Mouse (Mus musculus) midbrain, embryonic 10.5 days (tissue): ENCODE measurements around the gene Prtn3. TPM values are rescaled to one million over a fixed set of nuclear protein-coding genes. Genes with fewer than 3 reads are reported as not detected.

Experiments
- DNase-seq: peaks from one replicate; pipeline ENCODE4 v3.0.0-alpha.2; 2017; ENCODE audit warnings: low spot score
- H3K27ac ChIP-seq: fragments of 300-500 bp; sonication (generic); replicated peaks from 2 replicates; pipeline ENCODE4 v1.5.1; 2016; ENCODE audit warnings: mild to moderate bottlenecking
- H3K27me3 ChIP-seq: fragments of 300-500 bp; sonication (generic); 2 replicates; pipeline ENCODE4 v1.6.1; 2016; ENCODE audit warnings: low read depth, mild to moderate bottlenecking; ENCODE audit not compliant: poor library complexity, severe bottlenecking
- H3K36me3 ChIP-seq: fragments of 300-500 bp; sonication (generic); 2 replicates; pipeline ENCODE4 v1.6.1; 2016; ENCODE audit warnings: mild to moderate bottlenecking, moderate library complexity
- H3K4me1 ChIP-seq: fragments of 300-500 bp; sonication (generic); 2 replicates; pipeline ENCODE4 v1.6.1; 2016
- H3K4me3 ChIP-seq: fragments of 300-500 bp; sonication (generic); 2 replicates; pipeline ENCODE4 v1.5.1; 2016; ENCODE audit warnings: mild to moderate bottlenecking, moderate library complexity
- H3K9me3 ChIP-seq: fragments of 300-500 bp; sonication (generic); replicated peaks from 2 replicates; pipeline ENCODE4 v1.6.1; 2016; ENCODE audit warnings: mild to moderate bottlenecking
- WGBS: fragments of 180-500 bp; shearing (Covaris S2); methylation state at CpG from one replicate; pipeline ENCODE4 v1.1.7; 2016; 5-methylcytosine and 5-hydroxymethylcytosine counted together
- polyA plus RNA-seq: library from polyadenylated mRNA; unstranded; fragments of >200 nt; fragmentation: Nextera tagmentation; extraction: Ambion mirVana; gene quantifications from 2 replicates; pipeline ENCODE4 v1.2.1, GENCODE M21; 2016

Gene Prtn3
- polyA plus RNA-seq, 1 experiment from 2014 or later: 8.0 TPM

DNA sequence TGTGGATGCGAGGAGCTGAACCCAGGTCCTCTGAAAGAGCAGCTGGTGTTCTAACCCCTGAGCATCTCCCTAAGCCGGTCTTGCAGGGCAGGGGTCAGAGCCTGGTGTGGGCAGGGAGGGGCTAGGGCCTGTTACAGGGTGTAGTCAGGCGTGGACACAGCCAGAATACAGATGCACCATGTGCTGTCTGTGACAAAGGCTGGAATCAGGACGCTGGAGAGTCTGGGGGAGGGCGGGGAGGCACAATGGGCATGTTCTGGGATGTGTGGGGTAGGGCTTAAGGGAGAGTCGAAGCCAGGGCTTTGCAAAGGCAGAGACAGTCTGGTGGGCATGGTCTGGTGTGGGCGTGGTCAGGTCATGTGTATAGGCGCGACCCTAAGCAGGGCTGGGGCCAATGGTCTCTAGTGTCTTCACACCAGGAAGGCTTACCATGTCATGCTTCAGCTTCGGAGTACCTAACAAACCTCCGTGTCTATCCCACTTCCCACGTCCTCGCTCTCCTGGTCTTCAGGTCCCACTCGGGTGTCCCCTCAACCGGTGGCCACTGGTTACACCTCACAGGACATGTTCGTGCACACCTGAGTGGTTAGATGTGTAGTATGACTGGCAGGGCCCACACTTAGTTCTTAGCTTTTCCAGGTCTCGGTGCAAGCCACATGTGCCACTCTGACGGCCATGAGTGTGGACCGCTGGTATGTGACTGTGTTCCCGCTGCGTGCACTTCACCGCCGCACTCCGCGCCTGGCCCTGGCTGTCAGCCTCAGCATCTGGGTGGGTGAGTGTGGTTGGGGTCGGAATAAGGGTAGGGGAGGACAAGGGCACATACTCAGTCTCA lies 46.0 kb downstream of the Prtn3 start:
- peaks cover 75% of the 10 kb centered on the region for H3K27me3 ChIP-seq
- H3K36me3 ChIP-seq: no peaks in the 10 kb centered on the region
- H3K27ac ChIP-seq: no peak overlapping the region; the same call in 1 of the 2 replicates
- peaks cover 71% of the 10 kb centered on the region for H3K4me1 ChIP-seq
- H3K9me3 ChIP-seq: no peaks in the 10 kb centered on the region
- peak; percentile 57 for DNase-seq
- 15% methylated on average over 26 of the region's 26 CpGs for WGBS
- H3K4me3 ChIP-seq: peak overlapping the region; percentile 76

DNA sequence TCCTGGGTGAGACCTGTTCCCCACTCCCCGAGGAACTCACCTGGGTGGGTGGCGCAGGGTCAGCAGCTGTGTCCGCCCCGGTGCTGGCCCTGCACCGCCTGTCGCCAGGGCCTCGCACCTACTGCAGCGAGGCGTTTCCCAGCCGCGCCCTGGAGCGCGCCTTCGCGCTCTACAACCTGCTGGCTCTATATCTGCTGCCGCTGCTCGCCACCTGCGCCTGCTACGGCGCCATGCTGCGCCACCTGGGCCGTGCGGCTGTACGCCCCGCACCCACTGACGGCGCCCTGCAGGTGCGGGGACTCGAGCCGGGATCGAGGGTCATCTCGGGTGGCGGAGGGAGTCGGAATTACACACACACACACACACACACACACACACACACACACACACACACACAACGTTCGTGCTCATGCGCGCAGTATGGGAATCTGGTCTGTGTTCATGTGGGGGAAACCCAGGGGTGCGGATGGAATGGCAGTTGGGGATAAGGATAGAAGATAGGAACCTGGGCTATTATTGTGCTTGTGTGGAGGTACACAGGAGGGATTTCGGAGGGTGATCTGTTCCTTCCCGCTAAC lies 46.8 kb downstream of the Prtn3 start, which contains the start of gene R3hdm4:
Gene R3hdm4, minus strand, starts transcription at position 251 of the 578 bp plus-strand sequence.
- DNase-seq: no peak
- H3K9me3 ChIP-seq: no peaks in the 10 kb centered on the region
- WGBS: 4% methylated on average over 41 of the region's 41 CpGs
- peaks cover 71% of the 10 kb centered on the region for H3K4me1 ChIP-seq
- H3K27ac ChIP-seq: no peak within 1 kb of the TSS; the same call in 1 of the 2 replicates
- H3K4me3 ChIP-seq: peak within 1 kb of the TSS; percentile 76
- H3K27me3 ChIP-seq: peaks cover 77% of the 10 kb centered on the region
- no peaks in the 10 kb centered on the region for H3K36me3 ChIP-seq

DNA sequence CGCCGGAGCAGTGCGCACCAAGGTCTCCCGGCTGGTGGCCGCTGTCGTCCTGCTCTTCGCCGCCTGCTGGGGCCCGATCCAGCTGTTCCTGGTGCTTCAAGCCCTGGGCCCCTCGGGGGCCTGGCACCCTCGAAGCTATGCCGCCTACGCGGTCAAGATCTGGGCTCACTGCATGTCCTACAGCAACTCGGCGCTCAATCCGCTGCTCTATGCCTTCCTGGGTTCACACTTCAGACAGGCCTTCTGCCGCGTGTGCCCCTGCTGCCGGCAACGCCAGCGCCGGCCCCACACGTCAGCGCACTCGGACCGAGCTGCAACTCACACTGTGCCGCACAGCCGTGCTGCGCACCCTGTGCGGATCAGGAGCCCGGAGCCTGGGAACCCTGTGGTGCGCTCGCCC lies 47.3 kb downstream of the Prtn3 start:
- Histone ChIP-seq H3K4me1 (peaks cover 71% of the 10 kb centered on the region), H3K27ac (no peak overlapping the region), H3K4me3 (peak overlapping the region; percentile 76), H3K9me3 (no peaks in the 10 kb centered on the region), H3K36me3 (no peaks in the 10 kb centered on the region), H3K27me3 (peaks cover 80% of the 10 kb centered on the region)
- WGBS: under 1% methylated on average over 34 of the region's 34 CpGs
- DNase-seq: peak; percentile 43

DNA sequence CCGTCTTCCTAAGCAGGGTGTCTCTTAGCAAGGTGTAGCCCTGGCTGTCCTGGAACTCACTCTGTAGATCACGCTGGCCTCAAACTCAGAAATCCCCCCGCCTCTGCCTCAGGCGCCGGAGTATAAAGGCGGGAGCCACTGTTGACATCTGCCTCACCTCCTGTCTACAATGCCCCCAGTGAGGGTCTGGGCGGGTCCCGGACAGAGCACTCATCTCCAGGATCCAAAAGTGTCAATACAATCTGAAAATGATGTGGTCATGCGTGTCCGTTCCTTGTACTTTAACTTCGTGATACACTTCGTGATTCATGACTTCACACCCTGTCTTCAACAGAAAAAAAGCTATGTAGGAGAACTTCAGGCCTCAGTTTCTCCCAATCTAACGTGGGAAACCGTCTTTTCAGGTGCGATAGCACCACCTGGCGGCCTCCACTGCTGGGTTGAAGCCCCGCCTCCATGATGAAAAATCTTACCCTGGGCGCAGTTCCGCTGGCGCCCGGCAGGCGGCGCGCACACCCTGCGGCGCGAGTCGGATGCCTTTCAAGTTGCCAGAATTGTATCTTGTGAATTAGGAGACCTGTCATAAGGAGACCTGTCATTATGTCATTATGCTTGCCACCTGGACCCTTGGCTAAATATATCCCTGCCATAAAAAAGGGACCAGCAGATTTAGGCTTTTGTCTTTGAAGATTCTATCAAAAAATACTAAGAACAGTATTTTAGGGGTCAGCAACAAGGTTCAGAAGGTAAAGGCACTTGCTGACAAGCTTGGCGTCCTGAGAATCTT lies 50.9 kb downstream of the Prtn3 start:
- peak; percentile 88 for DNase-seq
- H3K27me3 ChIP-seq: peaks cover 46% of the 10 kb centered on the region
- 11% methylated on average over 29 of the region's 29 CpGs for WGBS
- no peaks in the 10 kb centered on the region for H3K9me3 ChIP-seq
- peaks cover 69% of the 10 kb centered on the region for H3K4me1 ChIP-seq
- no peak overlapping the region for H3K27ac ChIP-seq
- peak overlapping the region; percentile 98; the same call in 1 of the 2 replicates for H3K4me3 ChIP-seq
- 0 out of 2 replicates have a peak, but pooled peaks cover 2% of the 10 kb centered on the region for H3K36me3 ChIP-seq

DNA sequence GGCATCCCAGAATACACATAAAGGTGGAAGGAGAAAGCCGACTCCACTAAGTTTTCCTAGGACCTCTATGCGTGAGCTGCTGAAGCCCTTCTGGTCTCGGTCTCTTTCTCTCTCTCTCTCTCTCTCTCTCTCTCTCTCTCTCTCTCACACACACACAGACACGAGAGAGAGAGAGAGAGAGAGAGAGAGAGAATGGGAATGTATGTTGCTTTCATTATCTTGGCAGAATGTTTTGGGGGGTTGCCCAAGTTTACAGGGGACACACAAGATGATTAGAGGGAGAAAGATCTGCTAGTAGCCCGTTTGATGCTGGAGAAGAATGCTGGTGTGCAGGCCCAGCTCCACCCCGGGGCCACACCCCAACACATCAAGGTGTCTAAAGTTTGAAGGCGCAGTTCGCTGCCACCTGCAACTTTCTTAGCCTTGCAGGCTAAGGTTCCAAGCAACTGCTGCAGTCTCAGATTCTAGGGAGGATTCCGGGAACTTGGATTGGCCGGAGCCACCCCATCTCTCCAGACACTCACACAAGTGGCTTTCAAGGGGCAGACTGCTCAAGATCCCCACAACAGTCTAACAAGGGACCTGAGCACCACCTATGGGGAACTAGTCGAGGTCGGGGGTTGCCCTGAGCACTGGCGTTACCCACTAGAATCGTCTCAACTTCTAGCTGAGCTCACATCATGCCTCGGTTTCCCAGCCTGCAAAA lies 51.7 kb downstream of the Prtn3 start:
- Histone ChIP-seq H3K4me3 (peak overlapping the region; percentile 98), H3K4me1 (peaks cover 69% of the 10 kb centered on the region), H3K36me3 (peaks cover 9% of the 10 kb centered on the region), H3K27me3 (peaks cover 38% of the 10 kb centered on the region), H3K9me3 (no peaks in the 10 kb centered on the region), H3K27ac (peak overlapping the region; percentile 95)
- no peak for DNase-seq
- WGBS: 15% methylated on average over 15 of the region's 15 CpGs

DNA sequence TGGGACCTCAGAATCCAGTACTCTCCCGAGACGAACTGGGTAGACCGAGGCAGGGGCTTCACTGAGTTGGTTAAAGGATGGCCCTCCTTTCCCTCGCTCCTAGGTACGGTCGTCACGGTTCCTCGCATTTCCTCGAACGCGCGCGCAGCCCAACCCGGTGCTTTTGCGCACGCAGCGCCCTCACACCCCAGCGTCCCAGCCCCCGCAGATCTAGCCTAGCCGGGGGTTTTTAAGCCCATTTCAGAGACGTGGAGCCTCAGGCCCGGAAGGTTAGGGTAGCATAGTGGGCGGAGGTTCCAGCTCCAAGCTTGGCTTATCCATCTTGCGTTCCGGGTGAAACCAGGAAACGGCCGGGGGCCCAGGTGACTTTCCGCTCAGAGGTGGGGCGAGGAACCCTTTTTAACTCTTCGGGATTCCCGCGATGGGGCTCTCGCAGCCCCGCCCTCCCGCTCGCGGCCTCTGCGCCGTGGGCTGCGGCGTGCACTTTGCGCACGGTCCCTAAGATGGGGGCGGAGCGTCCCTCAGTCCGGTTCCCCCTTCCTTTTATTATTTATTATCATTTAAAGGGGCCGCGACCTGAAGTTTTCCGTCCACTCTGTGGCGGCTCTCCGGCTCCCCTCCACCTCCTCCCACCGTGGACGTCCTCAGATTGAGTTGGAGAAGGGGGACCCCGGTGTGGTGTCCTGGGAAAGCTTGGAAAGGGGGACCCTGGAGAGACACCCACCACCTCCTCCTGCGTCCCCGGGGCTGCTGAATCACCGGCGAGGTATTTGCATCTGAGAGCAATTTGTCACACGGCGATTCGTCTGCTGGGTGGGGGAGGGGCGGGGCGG lies 52.4 kb downstream of the Prtn3 start, which contains the start of gene Arid3a:
Gene Arid3a, plus strand, starts transcription at position 553 of the 833 bp plus-strand sequence.
- DNase-seq: peak; percentile 91
- Histone ChIP-seq H3K27ac (peak within 1 kb of the TSS; percentile 95), H3K27me3 (peaks cover 31% of the 10 kb centered on the region), H3K36me3 (peaks cover 17% of the 10 kb centered on the region), H3K4me1 (peaks cover 69% of the 10 kb centered on the region), H3K4me3 (peak within 1 kb of the TSS; percentile 98), H3K9me3 (no peaks in the 10 kb centered on the region)
- WGBS: under 1% methylated on average over 63 of the region's 63 CpGs

DNA sequence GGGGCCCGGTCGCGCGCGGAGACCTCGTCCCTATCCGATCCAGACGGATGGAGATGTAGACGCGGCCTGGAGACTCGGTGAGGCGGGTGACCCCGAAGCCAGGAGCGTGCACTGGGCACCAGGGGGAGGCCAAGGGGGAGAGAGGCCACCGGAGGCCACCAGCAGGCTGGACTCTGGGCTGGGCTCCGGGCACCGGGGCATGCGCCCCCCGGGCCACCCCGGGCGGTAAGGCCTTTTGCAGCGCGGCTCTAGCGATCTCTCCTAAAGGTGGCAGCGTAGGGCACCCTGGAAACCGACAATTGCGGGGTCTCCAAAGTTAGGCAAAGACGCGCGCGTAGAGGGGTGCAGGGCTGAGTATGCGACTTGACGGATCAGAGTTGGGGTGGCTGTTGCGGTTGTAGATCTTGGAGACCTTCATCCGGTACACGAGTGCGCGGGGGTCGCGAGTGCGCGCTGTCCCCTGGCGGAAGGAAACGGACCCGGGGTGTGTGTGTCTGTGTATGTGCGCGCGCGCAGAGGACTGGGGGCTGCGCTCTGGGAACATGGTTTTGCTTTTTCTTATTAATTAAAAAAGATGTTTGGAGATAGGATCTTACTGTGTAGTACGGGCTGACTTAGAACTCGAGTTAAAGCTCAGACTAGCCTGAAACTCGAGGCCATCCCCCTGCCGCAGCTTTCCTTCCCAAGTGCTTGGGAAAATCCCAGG lies 53.2 kb downstream of the Prtn3 start:
- no peaks in the 10 kb centered on the region for H3K9me3 ChIP-seq
- peak; percentile 83 for DNase-seq
- peaks cover 74% of the 10 kb centered on the region for H3K4me1 ChIP-seq
- peak overlapping the region; percentile 98 for H3K4me3 ChIP-seq
- H3K27me3 ChIP-seq: peaks cover 23% of the 10 kb centered on the region
- H3K36me3 ChIP-seq: peaks cover 25% of the 10 kb centered on the region
- peak overlapping the region; percentile 95 for H3K27ac ChIP-seq
- WGBS: under 1% methylated on average over 54 of the region's 54 CpGs

DNA sequence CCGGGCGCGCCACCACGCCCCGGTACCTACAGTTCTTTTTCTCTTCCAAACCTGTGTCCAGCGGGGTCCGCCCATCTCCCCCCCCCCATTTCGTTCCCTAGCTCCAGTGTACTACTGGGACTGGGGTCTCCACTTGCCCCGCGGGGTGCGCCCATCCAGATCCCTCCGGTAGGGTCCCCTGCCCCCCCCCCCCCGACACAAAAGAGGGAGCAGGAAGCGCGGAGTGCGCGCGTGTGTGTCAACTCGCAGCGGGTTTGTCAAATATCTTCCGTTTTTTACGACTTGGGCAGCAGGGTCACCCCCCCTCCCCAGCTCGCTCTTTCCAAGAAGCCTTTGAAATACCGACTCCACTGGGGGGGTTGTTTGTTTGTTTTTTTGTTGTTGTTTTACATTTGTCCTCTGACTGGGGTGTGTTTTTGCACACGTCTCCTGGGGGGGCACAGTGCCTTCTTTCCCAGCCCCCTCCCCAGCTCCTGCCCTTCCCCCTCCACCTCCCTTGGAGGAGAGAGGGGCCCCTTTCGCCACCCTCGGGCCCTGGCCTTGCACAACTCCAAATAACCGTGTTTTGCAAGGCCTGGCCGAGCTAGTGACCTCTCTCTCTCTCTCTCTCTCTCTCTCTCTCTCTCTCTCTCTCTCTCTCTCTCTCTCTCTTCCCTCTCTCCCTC lies 53.9 kb downstream of the Prtn3 start:
- WGBS: under 1% methylated on average over 29 of the region's 29 CpGs
- Histone ChIP-seq H3K27me3 (peaks cover 16% of the 10 kb centered on the region), H3K36me3 (peaks cover 31% of the 10 kb centered on the region), H3K27ac (peak overlapping the region; percentile 95), H3K4me3 (peak overlapping the region; percentile 98), H3K9me3 (no peaks in the 10 kb centered on the region), H3K4me1 (peaks cover 81% of the 10 kb centered on the region)
- peak; percentile 70 for DNase-seq

DNA sequence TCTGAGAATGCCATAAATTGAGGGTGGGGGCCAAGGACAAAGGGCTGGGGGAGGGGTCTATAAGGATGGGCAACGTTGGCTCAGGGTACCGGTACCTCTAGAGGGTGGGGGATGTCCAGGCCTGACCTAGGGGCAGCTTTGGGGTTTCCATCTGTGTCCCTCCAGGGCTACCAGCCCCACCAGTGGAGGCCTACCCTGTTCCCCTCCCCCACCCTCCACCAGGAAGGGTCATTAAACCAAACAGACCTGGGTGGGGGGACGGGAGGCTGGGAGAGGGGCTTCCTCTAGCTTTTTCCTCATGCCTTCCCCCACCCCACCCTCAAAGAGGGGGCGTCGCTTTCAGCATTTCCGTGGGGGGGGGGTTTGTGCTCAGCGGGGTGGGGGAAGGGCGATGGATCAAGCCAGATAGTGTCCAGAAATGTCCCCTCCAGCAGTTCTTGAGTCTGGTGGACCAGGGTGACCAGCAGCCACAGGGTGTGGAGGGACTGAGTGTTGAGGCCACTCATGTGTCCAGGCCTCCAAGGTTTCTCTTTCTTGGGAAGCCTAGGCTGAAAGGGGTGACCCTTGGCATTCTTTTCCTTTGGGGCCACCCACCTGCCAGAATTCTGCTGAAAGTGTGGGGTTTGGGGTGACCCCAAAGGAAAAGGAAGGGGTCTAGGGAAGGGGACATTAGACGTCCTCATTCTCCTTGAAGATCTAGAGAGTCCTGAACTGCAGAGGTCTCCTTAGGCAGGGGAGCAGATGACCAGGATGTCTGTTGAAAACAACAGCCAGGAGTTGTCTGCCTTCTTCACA lies 54.8 kb downstream of the Prtn3 start:
- Histone ChIP-seq H3K36me3 (peaks cover 41% of the 10 kb centered on the region), H3K9me3 (no peaks in the 10 kb centered on the region), H3K27me3 (peaks cover 7% of the 10 kb centered on the region), H3K4me3 (peak overlapping the region; percentile 98), H3K4me1 (peaks cover 86% of the 10 kb centered on the region), H3K27ac (peak overlapping the region; percentile 95)
- WGBS: 30% methylated on average over 9 of the region's 9 CpGs
- no peak for DNase-seq
